Mouse (Mus musculus) thymus, adult 18-20 months (tissue): ENCODE results near the gene Dnm2.
A peak's percentile ranks its signal among the peaks of the same experiment; 100 is the strongest.
"Not testable (repeated sequence)": the region's sequence is repeated elsewhere in the genome, so short reads cannot be mapped to it uniquely, and the experiment has no call there.

ENCODE experiments used
- DNase-seq, 2 experiments: peaks; one replicate each; pipeline ENCODE4 v3.0.0; 2022; ENCODE audit warnings: mixed read lengths in 2 of 2

Gene Dnm2

DNA sequence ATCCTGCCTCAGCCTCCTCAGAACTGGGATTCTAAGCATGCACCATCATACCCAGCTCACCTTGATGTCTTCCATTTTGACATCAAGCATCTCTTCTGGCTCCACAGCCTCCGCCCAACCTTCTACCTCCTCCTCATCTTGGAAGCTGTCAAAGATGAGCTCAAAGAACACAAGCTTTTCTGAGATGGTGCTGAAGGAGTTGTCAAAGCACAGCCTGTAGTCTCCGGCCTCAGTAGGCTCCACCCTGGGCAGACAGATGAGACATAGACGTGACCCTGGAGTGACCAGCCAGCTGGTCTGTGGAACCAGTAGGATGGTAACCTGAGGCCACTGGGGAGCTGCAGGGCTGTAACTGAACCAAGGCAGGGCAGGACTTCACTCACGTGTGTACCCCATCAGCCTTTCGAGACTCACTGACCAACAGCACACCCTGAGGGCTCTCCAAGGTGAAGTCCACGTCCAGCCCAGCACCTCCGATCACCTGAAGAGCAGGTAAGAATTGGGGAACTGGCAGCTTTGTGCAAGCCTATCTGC, 84.2 kb downstream of the Dnm2 start:
- no peak for DNase-seq

DNA sequence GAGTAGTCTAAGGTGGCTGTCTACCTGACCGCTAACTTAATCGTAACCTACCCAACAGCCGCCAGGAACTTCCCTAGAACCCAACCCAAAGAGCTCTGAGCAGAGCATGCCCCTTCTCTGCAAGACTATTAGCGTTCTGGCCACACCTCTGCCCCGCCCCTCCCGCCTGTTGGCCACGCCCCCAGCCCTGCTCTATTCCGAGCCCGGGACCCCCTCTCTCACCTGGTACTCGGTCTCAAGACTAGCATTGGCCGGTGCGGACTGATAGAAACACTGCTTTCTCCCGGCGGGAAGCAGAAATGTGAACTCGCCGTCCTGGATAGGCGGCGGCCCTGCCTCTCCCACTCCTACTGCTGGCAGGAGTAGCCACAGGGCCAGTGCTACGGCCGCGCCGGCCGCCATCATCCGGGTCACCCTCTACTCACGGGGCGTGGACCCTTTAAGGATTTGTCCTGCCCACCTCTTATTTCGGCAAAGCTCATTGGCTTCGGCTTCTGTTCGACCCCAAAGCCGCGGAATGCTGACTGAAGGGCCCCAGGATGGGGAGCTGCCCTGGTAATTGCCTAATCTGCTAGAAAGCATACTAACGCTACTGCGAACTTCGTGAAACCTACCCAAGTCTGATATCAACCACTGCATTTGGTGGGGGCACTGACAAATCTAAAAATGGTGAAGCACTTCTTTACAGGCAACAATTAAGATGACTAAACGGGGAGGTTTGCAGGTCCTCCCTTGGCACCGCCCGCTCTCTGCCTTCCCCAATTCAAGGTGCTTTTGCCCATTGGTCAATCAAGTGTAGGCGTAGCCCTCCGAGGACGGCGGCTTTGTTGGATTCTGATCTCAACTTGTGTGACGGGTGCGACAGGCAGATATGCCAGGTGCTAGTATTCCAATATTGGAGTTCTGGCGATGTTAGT, 85.3 kb downstream of the Dnm2 start, which contains the start of gene Tmed1:
TSS of gene Tmed1 (minus strand) at position 481 of the 917 bp plus-strand sequence.
- DNase-seq = peak; percentile 67 to 76

DNA sequence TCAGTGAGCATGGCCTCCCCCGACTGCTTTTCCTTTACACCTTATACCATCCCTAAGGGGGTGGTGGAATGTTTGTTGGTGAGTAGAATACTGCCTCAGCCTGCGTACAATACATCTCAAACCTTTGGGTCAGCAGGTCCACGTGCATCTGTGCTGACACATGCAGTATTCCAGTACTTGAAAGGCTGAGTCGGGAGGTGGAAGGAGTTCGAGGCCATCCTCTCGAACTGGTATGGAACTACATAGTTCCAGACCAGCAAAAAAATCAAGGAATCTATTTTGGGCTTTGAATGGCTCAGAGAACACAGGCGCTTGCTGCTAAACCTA, 85.9 kb downstream of the Dnm2 start:
- no peak for DNase-seq

DNA sequence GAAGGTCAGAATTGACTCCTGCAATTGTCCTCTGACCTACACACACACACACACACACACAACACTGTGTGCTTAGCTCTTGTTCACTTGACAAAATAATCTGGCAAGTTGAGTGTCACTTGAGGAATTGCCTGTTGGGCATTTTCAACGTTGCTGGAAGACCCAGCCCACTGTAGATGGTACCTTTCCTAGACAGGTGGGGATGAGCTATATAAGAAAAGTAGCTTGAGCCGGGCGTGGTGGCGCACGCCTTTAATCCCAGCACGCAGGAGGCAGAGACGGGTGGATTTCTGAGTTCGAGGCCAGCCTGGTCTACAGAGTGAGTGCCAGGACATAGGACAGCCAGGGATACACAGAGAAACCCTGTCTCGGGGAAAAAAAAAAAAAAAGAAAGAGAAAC, 86.3 kb downstream of the Dnm2 start:
- DNase-seq = no peak

DNA sequence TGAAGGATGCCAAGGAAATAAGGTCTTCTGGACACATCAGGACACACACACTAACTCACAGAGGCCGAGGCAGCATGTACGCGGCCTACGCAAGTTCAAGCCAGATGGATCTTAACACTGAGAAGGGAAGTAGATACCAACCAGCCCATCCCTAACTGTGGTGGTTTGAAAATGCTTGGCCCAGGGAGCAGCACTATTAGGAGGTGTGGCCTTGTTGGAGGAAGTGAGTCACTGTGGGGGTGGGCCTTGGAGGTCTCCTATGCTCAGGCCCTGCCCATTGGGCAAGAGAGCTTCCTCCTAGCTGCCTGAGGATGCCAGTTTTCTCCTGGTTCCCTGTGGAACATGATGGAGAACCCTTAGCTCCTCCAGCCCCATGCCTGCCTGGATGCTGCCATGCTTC, 88.8 kb downstream of the Dnm2 start:
- DNase-seq = no peak

DNA sequence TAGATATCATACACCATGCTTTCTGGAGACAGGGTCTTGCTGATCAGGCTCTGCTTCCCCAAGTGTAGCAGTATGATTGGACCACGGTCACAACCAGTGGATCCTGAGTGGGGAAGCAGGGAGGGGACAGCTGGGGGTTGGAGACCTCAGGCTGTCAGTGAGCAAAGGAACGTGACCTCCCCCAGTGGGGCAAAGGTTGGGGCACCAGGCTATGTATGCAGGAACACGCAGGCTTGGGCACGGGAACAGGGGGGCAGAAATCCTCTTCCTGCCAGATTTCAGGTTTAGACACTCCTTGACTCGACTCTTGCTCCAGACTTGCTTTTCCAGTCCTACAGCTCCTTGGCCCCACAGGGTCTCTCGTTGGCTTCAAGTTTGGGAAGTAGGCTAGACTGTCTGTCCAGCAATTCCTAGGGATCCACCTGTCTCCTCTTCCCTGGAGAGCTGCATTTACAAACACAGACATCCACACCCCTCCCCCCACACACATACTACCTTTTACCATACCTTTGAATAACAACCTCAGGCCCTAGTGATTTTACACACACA, 93.3 kb downstream of the Dnm2 start:
- DNase-seq = no peak

DNA sequence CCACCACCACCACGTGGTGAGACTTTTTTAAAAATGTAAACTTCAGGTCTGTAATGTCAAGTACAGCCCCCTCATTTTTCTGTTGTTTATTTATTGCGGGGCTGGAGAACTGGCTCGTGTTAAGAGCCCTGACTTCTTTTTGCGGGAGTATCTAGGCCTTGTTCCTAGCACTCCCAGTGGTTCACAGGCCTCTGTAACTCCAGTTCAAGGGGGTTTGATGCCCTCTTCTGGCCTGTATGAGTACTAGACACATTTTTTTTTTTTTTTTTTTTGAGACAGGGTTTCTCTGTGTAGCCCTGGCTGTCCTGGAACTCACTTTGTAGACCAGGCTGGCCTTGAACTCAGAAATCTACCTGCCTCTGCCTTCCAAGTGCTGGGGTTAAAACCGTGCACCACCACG, 94.0 kb downstream of the Dnm2 start:
- not testable (repeated sequence) for DNase-seq

DNA sequence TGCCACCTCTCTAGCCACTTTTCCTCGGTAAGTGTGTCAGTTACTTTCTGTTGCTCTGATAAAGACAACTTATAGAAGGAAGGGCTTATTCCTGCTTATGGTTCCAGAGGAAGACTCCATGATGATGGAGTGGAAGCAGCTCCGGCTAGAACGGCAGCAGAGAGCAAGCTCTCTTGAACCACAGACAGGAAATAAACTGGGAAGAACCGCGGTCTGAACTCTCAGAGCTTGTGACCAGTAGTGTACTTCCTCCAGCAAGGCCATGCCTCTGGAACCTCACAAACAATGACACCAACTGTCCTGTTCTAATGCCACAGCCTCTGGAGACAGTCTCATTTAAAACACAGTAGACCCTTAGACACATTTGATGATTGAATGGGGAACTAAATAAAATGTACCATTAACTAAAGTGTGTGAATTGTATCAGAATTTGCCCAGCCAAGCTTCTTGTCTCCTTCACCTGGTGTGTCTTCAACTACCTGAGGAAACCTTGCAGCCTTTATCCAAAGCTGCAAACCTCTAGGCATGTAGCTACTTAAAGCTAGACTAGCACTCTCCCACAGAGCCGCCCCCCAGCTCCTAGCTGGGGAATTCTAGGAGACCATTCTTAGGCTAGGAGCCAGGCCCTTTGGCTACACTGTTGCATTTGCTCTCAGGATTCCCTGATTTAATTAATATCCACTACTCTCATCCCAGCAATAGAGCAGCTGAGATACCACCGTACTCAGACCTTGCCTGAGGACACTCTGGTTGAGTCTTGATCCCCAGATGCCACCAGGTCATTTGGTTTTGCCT, 100.6 kb downstream of the Dnm2 start:
- DNase-seq = no peak

DNA sequence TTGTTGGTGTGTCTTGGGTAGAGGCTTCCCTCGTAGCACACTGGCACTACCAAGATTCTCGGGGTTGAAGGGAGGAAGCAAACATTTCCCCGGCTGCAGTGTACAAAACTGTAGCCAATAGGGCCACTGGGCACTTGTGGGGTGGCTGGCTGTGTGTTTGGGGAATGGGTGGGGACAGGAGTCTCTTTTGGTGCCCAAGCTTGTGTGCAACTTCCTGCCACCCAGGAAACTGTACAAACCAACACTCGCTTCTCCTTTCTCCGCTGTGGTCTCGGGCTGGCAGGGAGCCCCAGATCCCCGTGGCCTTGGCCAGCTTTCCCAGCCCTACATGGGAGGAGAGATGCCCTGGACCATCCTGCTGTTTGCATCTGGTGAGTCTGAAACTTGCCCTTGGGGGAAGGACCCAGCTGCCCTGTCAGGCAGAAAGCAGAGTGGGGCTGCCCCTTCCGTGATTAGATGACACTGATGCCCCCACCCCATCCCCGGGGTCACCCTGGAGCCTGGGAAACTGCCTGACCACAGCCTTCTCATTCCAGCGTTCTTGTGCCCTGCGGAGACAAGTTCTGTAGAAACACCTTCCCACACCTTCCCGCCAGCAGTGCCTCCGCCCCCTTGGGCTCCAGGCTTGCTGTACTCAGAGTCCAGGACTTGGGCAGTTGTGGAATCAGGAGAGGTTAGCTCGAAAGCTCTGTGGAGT, 101.4 kb downstream of the Dnm2 start, which contains the start of gene AB124611:
TSS of gene AB124611 (plus strand) at position 240 of the 697 bp plus-strand sequence.
- DNase-seq = peak; percentile 26 to 41

DNA sequence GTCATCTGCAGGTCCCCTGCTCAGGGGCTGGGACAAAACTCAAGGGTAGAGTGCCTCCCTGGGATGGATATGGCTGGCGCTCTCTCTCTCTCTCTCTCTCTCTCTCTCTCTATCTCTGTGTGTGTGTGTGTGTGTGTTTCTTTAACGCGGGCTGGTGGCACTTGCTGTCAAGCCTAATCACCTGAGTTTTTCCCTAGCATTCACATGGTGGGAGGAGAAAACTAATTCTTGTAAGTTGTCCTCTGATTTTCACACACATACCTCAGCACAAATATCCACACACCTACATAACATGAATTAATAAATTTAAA, 101.9 kb downstream of the Dnm2 start:
- DNase-seq = no peak

DNA sequence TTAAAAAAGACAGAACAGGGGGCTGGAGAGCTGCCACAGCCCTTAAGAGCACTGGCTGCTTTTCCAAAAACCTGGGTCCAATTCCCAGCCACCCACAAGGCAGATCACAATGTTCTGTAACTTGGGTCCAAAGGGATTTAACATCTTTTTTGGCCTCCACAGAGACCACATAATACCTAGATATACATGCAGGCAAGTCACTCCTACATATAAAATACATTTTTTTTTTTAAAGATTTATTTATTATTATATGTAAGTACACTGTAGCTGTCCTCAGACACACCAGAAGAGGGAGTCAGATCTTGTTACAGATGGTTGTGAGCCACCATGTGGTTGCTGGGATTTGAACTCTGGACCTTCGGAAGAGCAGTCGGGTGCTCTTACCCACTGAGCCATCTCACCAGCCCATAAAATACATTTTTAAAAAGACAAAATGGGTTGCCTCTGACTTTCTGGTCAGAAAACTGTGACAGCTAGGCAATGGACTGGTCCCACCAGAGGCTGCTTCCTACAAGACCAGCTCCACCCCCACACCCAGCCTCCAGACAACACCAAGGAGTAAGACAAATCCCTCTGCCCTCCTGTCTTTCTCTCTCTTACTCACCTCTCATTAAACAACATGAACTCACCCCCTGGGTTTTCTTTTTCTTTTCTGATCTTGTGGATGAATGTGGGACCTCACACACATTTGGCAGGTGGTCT, 102.5 kb downstream of the Dnm2 start:
- no peak for DNase-seq

DNA sequence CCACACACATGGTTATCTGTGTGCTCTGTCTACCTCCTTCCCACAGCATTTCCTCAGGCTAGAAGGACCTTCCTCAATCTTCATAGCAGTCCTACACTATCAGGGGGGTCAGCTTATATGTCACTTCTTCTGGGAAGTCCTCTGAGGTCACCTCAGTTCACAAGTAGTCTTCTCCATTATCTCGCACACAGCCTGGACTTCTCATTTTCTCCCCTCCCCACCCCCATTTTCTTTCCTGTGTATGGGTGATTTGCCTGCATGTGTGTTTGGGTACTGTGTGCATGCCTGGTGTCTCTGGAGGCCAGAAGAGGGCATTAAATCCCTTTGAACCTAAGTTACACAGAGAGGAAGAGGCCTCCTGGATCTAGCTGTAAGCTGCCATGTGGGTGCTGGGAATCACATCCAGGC, 103.2 kb downstream of the Dnm2 start:
- DNase-seq = no peak

DNA sequence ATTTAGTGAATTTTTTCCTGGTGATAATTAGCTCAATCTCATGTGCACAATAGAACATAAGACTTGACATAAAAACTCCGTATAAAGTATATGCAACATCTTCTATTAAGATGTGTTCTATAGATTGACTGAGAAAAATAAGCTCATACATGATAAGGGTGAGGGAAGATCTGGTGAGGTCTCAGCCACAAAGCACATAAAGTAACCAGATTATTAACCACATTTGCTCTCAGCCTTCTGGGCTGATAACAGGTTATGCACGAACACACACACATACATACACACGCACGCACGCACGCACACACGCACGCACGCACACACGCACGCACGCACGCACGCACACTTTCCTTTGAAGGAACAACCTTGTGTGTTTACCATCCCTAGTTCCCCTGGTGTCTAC, 111.8 kb downstream of the Dnm2 start:
- no peak for DNase-seq

DNA sequence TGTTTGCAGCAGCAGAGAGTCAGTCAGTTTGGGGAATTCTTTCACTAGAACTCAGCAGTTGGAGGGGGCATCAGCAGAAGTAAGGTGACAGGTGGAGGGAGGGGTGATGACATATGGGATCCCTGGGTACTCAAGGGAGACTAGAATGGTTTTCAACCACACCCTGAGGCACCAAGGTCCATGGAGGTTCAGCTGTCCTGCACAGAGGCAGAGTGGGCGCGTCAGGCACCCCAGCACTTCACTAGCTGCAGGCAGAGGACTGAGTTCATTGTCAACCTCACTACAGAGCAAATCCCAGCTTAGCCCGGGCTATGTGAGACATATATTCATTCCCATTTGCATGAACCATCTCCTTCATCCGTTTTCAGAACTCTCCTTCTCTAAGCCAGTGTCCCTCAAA, 112.3 kb downstream of the Dnm2 start:
- DNase-seq = no peak

DNA sequence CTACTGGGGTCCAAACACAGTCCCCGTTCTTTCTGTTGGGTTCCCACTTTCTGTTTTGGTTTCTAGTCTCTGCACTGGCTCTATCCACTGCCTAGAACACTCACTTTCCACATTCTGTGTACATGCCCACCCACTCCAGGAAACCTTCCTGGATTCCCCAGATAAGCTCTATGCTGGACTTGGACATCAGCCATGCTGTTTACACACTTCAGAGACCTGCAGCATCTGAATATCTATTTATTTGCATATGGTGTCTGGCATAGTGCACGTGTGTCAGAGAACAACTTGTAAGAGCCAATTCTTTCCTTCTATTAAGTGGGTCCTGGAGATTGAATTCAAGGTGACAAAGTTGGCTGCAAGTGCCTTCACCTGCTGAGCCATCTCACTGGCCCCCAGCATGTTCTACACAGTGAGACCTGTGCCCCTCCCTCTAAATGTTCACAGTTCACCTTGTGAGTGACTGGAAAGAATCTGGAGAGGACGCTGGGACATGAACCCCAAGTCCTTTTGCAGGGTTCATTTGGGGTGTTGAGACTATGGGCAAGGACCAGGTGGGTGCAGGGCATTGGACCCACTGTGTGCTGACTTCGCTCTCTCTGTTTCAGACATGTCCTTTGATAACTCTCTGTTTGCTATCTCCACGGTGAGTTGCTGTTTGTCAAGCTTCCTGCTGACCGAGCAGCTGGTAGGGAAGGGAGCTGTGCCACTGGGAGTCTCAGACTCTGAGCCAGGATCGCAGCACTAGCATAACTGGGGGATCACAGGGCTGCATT, 115.5 kb downstream of the Dnm2 start:
- DNase-seq = no peak

DNA sequence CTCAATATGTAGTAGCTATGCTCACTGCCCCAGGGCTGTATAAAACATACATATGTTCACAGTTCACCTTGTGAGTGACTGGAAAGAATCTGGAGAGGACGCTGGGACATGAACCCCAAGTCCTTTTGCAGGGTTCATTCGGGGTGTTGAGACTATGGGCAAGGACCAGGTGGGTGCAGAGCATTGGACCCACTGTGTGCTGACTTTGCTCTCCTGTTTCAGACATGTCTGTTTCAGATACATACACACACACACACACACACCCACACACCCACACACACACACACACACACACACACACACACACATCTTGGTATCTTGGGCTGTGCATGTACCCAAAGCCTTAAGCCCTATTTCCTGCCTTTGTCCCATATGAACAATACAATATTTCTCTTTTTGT, 117.3 kb downstream of the Dnm2 start:
- DNase-seq = not testable (repeated sequence)

DNA sequence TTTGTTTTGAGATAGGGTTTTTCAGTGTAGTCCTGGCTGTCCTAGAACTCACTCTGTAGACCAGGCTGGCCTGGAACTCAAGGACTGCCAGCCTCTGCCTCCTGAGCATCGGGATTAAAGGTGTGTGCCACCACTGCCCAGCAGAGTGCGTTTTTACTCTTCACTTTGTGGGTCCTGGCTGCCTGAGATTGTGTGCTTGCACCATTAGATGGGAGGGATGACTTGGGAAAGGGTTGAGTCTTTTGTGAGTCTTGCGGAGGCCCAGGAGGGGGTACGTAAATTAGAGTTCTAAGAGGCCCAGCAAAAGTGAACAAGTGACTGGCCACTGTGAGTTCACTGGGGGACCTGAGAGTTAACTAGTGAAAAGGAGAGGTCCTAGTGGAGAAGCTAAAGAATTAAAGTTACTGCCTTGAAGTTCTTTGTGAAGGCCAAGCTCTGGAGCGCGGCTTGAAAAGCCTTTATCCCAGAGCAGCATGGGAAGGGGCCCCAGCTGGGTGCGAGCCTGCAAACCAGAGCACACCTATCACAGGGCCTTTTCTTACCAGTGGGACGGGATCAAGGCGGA, 120.7 kb downstream of the Dnm2 start:
- DNase-seq = no peak

DNA sequence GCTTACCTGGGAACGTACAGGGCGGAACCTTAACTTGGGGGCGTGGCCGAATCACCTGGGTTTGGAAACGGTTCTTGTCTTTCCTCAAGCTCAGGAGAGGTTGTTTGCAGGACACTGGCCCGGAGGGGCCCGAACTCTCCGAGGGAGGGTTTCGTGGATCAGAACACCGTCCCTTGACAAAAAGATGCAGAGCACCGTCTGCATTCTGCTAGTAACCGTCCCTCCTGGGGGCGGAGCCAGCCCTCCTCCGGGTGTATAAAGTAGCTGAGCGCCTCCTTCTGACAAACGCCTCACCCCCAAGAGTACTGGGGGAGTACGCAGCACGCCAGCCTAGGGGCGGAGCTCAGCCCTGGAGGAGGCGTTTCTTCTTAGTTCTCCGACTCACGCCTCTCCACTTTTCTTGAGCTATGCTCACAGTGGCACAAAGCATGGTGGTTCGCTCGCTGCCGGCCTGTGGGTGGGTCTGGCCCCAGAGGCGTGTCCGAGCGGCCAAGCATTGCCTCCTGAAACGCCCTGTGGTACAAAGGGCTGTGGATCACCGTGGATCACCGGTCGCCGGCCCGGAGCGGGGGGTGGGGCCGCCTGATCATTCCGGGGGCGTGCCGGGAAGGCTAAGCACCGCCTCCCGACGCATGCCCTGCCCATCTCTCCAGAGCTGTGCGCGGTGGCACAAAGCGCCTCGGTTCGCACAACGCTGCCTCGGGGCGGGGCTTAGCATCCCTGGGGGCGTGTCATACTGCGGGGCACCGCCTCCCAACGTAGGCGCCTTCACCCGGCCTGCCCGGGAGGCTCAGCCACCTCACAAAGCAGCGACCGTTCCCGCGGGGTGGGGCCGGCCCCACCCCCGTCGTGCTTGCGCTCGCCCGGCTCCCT, 121.4 kb downstream of the Dnm2 start:
- peak; percentile 98 for DNase-seq

DNA sequence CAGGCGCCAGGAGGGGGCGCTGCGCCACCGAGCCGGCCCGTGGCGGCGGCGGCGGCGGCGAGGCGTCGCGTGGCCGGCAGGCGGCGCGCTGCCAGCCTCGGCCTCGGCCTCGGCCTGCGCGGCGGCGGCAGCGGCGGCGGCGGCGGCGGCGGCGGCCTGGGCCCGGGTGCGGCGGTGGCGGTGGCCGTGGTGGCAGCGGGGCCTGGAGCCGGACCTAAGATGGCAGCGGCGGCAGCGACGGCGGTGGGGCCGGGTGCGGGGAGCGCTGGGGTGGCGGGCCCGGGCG, 122.0 kb downstream of the Dnm2 start, which contains the start of gene Carm1:
TSS of gene Carm1 (plus strand) at position 106 of the 286 bp plus-strand sequence.
- DNase-seq = no peak
